Mouse (Mus musculus): Measurements from ENCODE around the gene Fbxw5.

The Fbxw5 gene

DNA sequence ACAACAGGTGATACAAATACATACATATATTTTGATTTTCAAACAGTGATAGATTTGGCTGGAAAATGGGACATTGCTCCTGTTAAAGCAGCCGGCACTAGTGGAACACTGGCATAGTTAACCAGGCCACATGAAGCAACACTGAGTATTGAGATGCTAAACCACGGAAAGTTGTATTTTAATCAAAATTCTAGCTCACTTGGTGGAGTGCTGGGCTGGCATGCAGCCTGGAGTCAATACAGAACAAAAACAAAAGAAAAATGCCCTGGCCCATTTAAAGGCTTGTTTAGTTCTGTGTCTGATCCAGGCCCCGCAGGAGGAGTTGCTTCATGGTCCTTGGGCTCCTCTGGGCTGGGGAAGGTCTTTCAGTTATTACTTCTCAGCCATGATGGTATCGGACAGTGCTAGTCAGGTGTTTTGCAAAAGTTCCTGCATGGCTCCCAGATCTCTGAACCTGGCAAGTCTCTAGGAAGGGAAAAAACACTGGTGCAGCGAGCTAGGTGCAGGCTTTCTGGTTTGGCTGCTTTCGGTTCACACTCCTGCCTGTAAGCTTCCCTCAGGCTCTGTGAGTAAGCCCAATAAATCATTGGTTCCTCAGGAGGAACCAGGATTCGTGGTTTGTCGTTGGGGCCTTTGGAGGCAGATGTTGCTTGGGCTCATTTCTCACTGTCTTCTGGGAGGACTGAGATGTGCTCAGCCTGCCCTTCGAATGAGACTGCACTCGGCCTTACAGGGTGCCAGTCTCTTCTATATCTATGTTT, 20.8 kb upstream of the Fbxw5 start:
- no peak for DNase-seq

GRCm38 (mm10) chr2:25480541-25480940, 20.0 kb upstream of the Fbxw5 start:
- DNase-seq: no peak

DNA sequence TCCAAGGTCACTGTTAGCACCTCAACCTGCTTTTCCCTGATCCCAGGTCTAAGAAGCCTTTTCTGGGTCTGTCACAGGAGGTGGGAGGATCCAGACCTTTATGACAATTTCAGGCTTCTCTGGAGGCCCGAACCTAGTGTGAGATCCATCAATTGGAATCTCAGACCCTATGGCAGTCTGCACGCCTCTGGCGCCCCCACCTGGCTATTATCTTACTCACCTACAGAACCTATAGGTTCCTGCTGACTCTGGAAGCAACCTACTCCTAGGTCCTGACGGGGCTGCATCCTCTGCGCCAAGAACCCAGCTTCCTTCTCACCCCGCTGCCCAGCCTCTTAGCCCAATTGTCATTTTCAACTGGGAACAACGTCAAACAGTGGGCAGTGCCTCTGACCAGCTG, 17.6 kb upstream of the Fbxw5 start:
- DNase-seq: peak; percentile 63

GRCm38 (mm10) chr2:25484901-25485647, 15.5 kb upstream of the Fbxw5 start:
- no peak for DNase-seq

- DNase-seq: no peak
Observed at GRCm38 (mm10) chr2:25487965-25488670, 12.4 kb upstream of the Fbxw5 start.

- DNase-seq: no peak
Observed at GRCm38 (mm10) chr2:25488671-25489068, 11.9 kb upstream of the Fbxw5 start.

DNA sequence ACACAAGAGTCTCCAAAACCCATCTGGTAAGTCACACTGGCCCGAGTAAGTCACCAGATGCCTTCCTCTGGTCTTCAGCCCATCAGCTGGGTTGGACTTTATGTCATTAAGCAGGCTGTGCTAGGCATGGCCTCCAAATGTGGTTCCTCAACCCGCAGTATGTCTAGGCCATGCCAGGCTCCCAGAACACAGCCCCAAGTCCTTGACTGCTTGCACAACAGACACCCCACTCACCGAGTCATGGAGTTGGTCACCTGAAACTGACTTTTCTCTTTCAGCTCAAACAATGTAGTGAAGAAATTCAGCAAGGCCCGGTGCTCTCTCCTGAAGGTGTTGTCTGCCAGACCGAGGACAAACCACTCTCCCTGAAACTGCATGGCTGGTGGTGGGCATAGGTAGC, 7.6 kb upstream of the Fbxw5 start:
- DNase-seq: no peak

GRCm38 (mm10) chr2:25493476-25493961, 7.0 kb upstream of the Fbxw5 start, which contains the start of gene Lcn12:
Lcn12 (minus strand) TSS chr2:25493911.
- DNase-seq: no peak

DNA sequence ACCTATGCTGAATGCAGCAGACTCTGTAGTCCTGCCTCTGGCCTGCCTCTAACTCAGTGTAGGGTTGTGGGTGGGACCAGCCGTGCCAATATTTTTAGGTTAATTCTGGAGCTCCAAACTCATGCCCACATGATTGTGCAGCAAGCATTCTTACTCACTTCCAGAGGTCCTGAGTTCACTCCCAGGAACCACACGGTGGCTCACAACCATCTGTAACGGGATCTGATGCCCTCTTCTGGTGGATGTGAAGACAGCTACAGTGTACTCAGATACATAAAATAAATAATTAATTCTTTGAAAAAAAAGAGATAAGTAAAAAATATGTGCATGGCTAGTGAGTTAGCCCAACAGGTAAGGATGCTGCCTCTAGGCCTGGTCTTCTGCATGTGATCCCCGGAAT, 4.1 kb upstream of the Fbxw5 start:
- no peak for DNase-seq

- DNase-seq: no peak
Observed at GRCm38 (mm10) chr2:25497846-25498575, 2.5 kb upstream of the Fbxw5 start.

DNA sequence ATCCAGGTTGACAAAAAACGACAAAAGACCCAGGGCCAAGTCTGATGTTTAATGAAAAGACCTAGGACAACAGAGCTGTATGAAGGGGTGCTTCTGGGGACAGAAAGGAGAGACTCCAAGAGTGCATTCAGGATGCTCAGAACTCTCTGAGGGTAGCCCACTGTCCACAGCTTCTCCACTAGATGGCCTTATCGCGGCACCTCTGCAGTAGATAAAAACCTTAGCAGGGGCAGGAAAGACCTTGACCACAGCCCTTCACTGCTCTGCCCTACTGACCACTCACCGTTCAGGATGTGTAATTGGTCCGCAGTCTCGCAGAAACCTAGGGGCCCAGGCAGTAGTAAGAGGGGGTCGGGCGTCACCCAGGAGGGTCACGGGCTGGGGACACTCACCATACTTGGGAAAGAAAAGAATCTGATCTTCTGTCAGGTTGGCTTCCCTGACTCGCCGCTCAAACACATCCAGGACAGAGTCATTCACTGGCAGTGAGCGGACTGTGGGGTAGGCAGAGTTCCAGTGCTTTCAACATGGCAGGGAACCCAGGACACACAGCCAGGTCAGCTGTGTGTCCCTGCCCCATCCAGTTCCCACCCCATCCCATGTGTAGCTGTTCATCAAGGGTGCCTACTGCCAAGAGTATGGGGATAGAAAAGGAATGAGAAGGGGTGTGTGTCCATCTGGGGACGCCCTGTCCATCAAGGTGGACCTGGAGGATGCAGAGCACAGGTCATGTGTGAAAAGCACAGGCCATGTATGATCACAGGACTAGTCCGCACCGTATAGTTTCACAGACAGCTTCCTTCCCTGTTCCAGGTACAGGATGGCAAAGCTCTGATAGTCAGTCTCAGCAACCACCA, 1.7 kb upstream of the Fbxw5 start:
- no peak for DNase-seq

- no peak for DNase-seq
Observed at GRCm38 (mm10) chr2:25500071-25500575, 427 bp upstream of the Fbxw5 start.

GRCm38 (mm10) chr2:25501593-25502486, 1.3 kb downstream of the Fbxw5 start, which contains the start of gene C8g:
C8g (minus strand) TSS chr2:25501719.
- DNase-seq: no peak

DNA sequence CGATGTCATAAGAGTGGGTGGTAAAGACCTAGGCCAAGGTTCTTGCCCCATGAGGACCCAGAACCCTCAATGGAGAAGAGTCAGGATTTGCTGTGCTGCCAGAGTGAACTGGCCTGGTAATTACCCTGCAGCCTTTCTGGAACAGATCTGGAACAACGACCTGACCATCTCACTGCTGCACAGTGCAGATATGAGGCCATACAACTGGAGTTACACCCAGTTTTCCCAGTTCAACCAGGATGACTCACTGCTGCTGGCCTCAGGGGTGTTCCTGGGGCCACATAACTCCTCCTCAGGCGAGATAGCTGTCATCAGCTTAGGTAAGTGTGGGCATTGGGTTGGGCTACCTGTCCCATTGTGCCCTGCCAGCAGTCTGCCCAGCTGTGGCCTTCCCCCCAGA, 2.2 kb downstream of the Fbxw5 start:
- no peak for DNase-seq

DNA sequence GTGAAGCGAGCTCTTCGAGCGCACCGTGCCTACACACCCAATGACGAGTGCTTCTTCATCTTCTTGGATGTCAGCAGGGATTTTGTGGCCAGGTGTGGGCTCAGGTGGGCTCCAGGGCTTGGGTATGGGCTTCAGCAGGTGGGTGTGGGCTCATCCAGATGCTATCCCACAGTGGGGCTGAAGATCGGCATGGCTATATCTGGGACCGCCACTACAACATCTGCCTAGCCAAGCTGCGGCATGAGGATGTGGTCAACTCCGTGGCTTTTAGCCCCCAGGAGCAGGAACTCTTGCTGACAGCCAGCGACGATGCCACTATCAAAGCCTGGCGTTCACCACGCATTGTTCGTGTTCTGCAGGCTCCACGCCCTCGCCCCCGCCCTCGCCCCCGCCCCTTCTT, 4.0 kb downstream of the Fbxw5 start:
- DNase-seq: no peak

GRCm38 (mm10) chr2:25505000-25505399, 4.5 kb downstream of the Fbxw5 start:
- no peak for DNase-seq

- DNase-seq: no peak
Observed at GRCm38 (mm10) chr2:25505860-25506259, 5.3 kb downstream of the Fbxw5 start.

DNA sequence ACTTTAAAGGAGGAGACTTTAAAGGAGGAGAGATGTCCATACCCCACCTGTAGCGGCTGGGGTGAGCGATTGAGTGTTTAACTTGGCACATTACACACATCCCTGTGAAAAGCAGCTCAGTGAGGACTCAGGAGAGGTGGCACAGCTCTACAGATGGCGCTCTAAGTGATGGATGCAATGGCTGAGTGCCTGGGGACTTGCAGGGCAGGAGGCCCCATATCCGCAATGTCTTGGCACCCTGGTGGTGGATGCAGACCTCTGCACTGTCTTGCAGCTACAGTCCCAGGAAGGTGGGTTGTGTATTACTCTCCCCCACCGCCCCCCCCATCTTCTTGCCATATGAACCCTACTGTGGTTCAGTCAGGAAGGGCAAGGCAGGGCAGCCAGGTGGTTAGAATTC, 6.4 kb downstream of the Fbxw5 start:
- DNase-seq: peak; percentile 17

- DNase-seq: no peak
Observed at GRCm38 (mm10) chr2:25509912-25510311, 9.4 kb downstream of the Fbxw5 start.

DNA sequence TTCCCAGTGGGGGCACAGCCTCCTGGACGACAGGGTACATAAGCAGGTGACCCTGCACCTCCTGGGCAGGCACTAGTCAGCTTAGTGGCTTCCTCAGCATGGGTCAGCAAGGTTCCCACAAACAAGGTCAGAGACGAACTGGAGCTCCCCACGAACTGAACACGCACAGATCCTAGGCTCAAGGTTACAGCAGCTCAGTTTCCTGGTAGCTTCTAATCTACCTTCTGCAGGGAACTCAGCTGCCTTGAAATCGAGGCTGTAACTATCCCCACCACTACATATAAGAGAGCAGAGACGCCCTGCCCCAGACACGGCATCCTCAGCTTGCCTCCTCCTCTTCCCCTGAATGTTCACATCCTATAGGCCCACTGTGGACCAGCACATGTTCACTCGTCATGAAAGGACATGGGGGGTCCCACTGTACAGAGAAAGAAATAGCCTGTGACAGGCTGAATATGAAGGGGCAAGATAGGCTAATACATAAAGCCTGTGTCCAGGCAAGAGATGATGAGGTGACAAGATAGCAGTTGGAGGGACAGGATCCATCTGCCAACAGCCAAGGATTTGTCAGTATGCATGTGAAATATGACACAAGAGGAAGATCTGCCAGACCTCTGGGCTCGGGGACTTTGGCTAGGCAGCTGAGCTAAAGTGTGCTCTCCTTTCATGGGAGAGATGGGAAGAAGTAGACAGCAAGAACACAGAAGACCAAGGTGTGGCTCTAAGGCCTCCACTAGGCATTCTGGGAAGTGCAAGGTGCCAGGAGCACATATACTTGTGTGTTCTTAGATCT, 26.2 kb downstream of the Fbxw5 start:
- no peak for DNase-seq

Data from lung, postnatal 14 days (tissue).